Mouse (Mus musculus) MEL (cell line): Measurements from ENCODE around the gene Naglu. TPM values are rescaled to one million over a fixed set of nuclear protein-coding genes. Genes with fewer than 3 reads are reported as not detected.

Experiments used
- DNase-seq: peaks from one replicate; pipeline ENCODE4 v3.0.0; 2011; ENCODE audit warnings: low read depth, low spot score
- H3K27ac ChIP-seq: 2 replicates; pipeline ENCODE4 v1.5.1; 2012; ENCODE audit warnings: low read depth, mild to moderate bottlenecking, control low read depth, low read length, moderate library complexity; ENCODE audit not compliant: control insufficient read depth
- H3K27me3 ChIP-seq, 2 experiments: fragments of 150-350 bp in 1 of 2; sonication (generic) in 1 of 2; 2 replicates each; pipeline ENCODE4 v1.6.1; 2012; ENCODE audit warnings: low read length in 2 of 2, mild to moderate bottlenecking in 2 of 2, improper control_type of control experiment in 1 of 2, moderate library complexity in 1 of 2; ENCODE audit not compliant: insufficient read depth in 2 of 2, control insufficient read depth in 1 of 2
- H3K36me3 ChIP-seq, 2 experiments: 2 replicates each; pipeline ENCODE4 v1.6.1; 2012 to 2014; ENCODE audit warnings: low read length in 2 of 2, improper control_type of control experiment in 1 of 2, inconsistent platforms in 1 of 2, mild to moderate bottlenecking in 1 of 2; ENCODE audit not compliant: insufficient read depth in 2 of 2, control insufficient read depth in 1 of 2
- H3K4me1 ChIP-seq, 2 experiments: fragments of 150-350 bp in 1 of 2; sonication (generic) in 1 of 2; 2 replicates each; pipeline ENCODE4 v1.6.1; 2012; ENCODE audit warnings: low read length in 2 of 2, improper control_type of control experiment in 1 of 2, mild to moderate bottlenecking in 1 of 2; ENCODE audit not compliant: insufficient read depth in 2 of 2, control insufficient read depth in 1 of 2
- H3K4me3 ChIP-seq, 2 experiments: fragments of 150-350 bp in 1 of 2; sonication (generic) in 1 of 2; 2 replicates each; pipeline ENCODE4 v1.5.1; 2012; ENCODE audit warnings: low read depth in 2 of 2, low read length in 2 of 2, mild to moderate bottlenecking in 2 of 2, moderate library complexity in 2 of 2, control low read depth in 1 of 2, improper control_type of control experiment in 1 of 2; ENCODE audit not compliant: control insufficient read depth in 1 of 2, insufficient read depth in 1 of 2
- H3K79me2 ChIP-seq: 2 replicates; pipeline ENCODE4 v1.6.1; 2012; ENCODE audit warnings: mild to moderate bottlenecking, low read length, moderate library complexity; ENCODE audit not compliant: control insufficient read depth, poor library complexity, insufficient read depth
- H3K9ac ChIP-seq: 2 replicates; pipeline ENCODE4 v1.6.1; 2012; ENCODE audit warnings: low read depth, mild to moderate bottlenecking, control low read depth, low read length, moderate library complexity; ENCODE audit not compliant: control insufficient read depth, poor library complexity, severe bottlenecking
- H3K9me3 ChIP-seq: fragments of 150-350 bp; sonication (generic); replicated peaks from 2 replicates; pipeline ENCODE4 v1.6.1; 2012; ENCODE audit warnings: mild to moderate bottlenecking, low read length, improper control_type of control experiment, moderate library complexity; ENCODE audit not compliant: insufficient read depth
- CHD1 ChIP-seq: IDR thresholded peaks from 2 replicates; pipeline ENCODE4 v1.6.1; 2012; ENCODE audit warnings: low read depth, mild to moderate bottlenecking, inconsistent platforms, low read length, improper control_type of control experiment
- CHD2 ChIP-seq: IDR thresholded peaks from 2 replicates; pipeline ENCODE4 v1.6.1; 2011; ENCODE audit warnings: low read length, improper control_type of control experiment
- CTCF ChIP-seq, 3 experiments: IDR thresholded peaks in 2 of 3; conservative IDR thresholded peaks in 1 of 3; 2 replicates each; pipeline ENCODE4 v1.5.1; 2011 to 2012; ENCODE audit warnings: low read length in 3 of 3, low read depth in 2 of 3, mild to moderate bottlenecking in 2 of 3, improper control_type of control experiment in 1 of 3, inconsistent platforms in 1 of 3, mixed read lengths in 1 of 3, moderate library complexity in 1 of 3; ENCODE audit not compliant: control insufficient read depth in 1 of 3, insufficient read depth in 1 of 3, poor library complexity in 1 of 3, severe bottlenecking in 1 of 3
- ELF1 ChIP-seq: IDR thresholded peaks from 2 replicates; pipeline ENCODE4 v1.6.1; 2014; ENCODE audit warnings: low read depth, mild to moderate bottlenecking, inconsistent platforms, low read length, improper control_type of control experiment, moderate library complexity
- ETS1 ChIP-seq: IDR thresholded peaks from 2 replicates; pipeline ENCODE4 v1.6.1; 2012; ENCODE audit warnings: low read depth, mild to moderate bottlenecking, inconsistent platforms, low read length, improper control_type of control experiment, moderate library complexity
- GABPA ChIP-seq: IDR thresholded peaks from 2 replicates; pipeline ENCODE4 v1.6.1; 2012; ENCODE audit warnings: low read depth, mild to moderate bottlenecking, inconsistent platforms, low read length, improper control_type of control experiment, moderate library complexity
- GATA1 ChIP-seq: IDR thresholded peaks from 2 replicates; pipeline ENCODE4 v1.6.1; 2011; ENCODE audit warnings: low read depth, low read length, improper control_type of control experiment
- HCFC1 ChIP-seq: IDR thresholded peaks from 2 replicates; pipeline ENCODE4 v1.6.1; 2012; ENCODE audit warnings: low read depth, mild to moderate bottlenecking, inconsistent platforms, low read length, improper control_type of control experiment, moderate library complexity
- JUND ChIP-seq: IDR thresholded peaks from 2 replicates; pipeline ENCODE4 v1.6.1; 2011; ENCODE audit warnings: low read depth, mild to moderate bottlenecking, improper control_type of control experiment, low read length
- KAT2A ChIP-seq: conservative IDR thresholded peaks from 2 replicates; pipeline ENCODE4 v1.6.1; 2012; ENCODE audit warnings: low read depth, low read length, improper control_type of control experiment, inconsistent platforms
- MAFK ChIP-seq: IDR thresholded peaks from 2 replicates; pipeline ENCODE4 v1.6.1; 2011; ENCODE audit warnings: low read depth, mild to moderate bottlenecking, low read length, improper control_type of control experiment, borderline replicate concordance
- MAZ ChIP-seq: IDR thresholded peaks from 2 replicates; pipeline ENCODE4 v1.6.1; 2012; ENCODE audit warnings: low read depth, mild to moderate bottlenecking, inconsistent platforms, low read length, improper control_type of control experiment
- MEF2A ChIP-seq: IDR thresholded peaks from 2 replicates; pipeline ENCODE4 v1.6.1; 2014; ENCODE audit warnings: low read depth, mild to moderate bottlenecking, inconsistent platforms, low read length, improper control_type of control experiment; ENCODE audit not compliant: poor library complexity, insufficient replicate concordance, severe bottlenecking; ENCODE audit errors: extremely low read depth
- MXI1 ChIP-seq: IDR thresholded peaks from 2 replicates; pipeline ENCODE4 v1.6.1; 2011; ENCODE audit warnings: mild to moderate bottlenecking, low read depth, low read length, improper control_type of control experiment
- MYB ChIP-seq: IDR thresholded peaks from 2 replicates; pipeline ENCODE4 v1.6.1; 2011; ENCODE audit warnings: mild to moderate bottlenecking, low read depth, low read length, improper control_type of control experiment
- MYC ChIP-seq: IDR thresholded peaks from 2 replicates; pipeline ENCODE4 v1.6.1; 2011; ENCODE audit warnings: low read depth, mild to moderate bottlenecking, low read length, improper control_type of control experiment, moderate library complexity
- NRF1 ChIP-seq: IDR thresholded peaks from 2 replicates; pipeline ENCODE4 v1.6.1; 2014; ENCODE audit warnings: low read depth, mild to moderate bottlenecking, inconsistent platforms, low read length, improper control_type of control experiment, moderate library complexity; ENCODE audit not compliant: poor library complexity, insufficient read depth, severe bottlenecking
- RCOR1 ChIP-seq: IDR thresholded peaks from 2 replicates; pipeline ENCODE4 v1.6.1; 2012; ENCODE audit warnings: low read depth, mild to moderate bottlenecking, inconsistent platforms, low read length, improper control_type of control experiment
- SIN3A ChIP-seq: IDR thresholded peaks from 2 replicates; pipeline ENCODE4 v1.6.1; 2012; ENCODE audit warnings: low read length, improper control_type of control experiment, inconsistent platforms
- SMC3 ChIP-seq: IDR thresholded peaks from 2 replicates; pipeline ENCODE4 v1.6.1; 2011; ENCODE audit warnings: low read depth, low read length, improper control_type of control experiment
- TAL1 ChIP-seq: IDR thresholded peaks from 2 replicates; pipeline ENCODE4 v1.6.1; 2012; ENCODE audit warnings: mild to moderate bottlenecking, inconsistent platforms, low read length, moderate library complexity, mixed read lengths
- TBP ChIP-seq: IDR thresholded peaks from 2 replicates; pipeline ENCODE4 v1.8.0; 2011; ENCODE audit warnings: low read depth, low read length, improper control_type of control experiment
- UBTF ChIP-seq: IDR thresholded peaks from 2 replicates; pipeline ENCODE4 v1.6.1; 2012; ENCODE audit warnings: low read depth, mild to moderate bottlenecking, inconsistent platforms, low read length, improper control_type of control experiment, moderate library complexity, borderline replicate concordance; ENCODE audit not compliant: insufficient read depth
- USF1 ChIP-seq: IDR thresholded peaks from 2 replicates; pipeline ENCODE4 v1.6.1; 2014; ENCODE audit warnings: low read depth, mild to moderate bottlenecking, inconsistent platforms, low read length, improper control_type of control experiment, moderate library complexity
- ZC3H11A ChIP-seq: IDR thresholded peaks from 2 replicates; pipeline ENCODE4 v1.6.1; 2012; ENCODE audit warnings: low read depth, mild to moderate bottlenecking, inconsistent platforms, low read length, improper control_type of control experiment
- ZKSCAN1 ChIP-seq: IDR thresholded peaks from 2 replicates; pipeline ENCODE4 v1.6.1; 2012; ENCODE audit warnings: low read depth, mild to moderate bottlenecking, inconsistent platforms, low read length, improper control_type of control experiment, moderate library complexity
- ZMIZ1 ChIP-seq: IDR thresholded peaks from 2 replicates; pipeline ENCODE4 v1.6.1; 2012; ENCODE audit warnings: low read depth, mild to moderate bottlenecking, inconsistent platforms, low read length, improper control_type of control experiment, moderate library complexity
- polyA plus RNA-seq, 2 experiments: library from polyadenylated mRNA; stranded (reverse) in 1 of 2; unstranded in 1 of 2; fragments of >175 nt in 1 of 2; fragments of >200 nt in 1 of 2; gene quantifications; 2 replicates each; pipeline versions ENCODE4 v1.2.1 to v1.2.4; 2012; ENCODE audit warnings: low replicate concordance in 2 of 2, low read depth in 1 of 2; ENCODE audit not compliant: insufficient read length in 2 of 2, insufficient read depth in 1 of 2, missing spikeins in 1 of 2
- total RNA-seq: library from RNA; depleted of rRNA; stranded (reverse); fragments of 300-350 nt; gene quantifications from 2 replicates; pipeline ENCODE4 v1.2.3, GENCODE M21; 2012

The Naglu gene
- total and polyA plus RNA-seq, 3 experiments, result 1.5 to 3.1 TPM; not detected in 1

DNA sequence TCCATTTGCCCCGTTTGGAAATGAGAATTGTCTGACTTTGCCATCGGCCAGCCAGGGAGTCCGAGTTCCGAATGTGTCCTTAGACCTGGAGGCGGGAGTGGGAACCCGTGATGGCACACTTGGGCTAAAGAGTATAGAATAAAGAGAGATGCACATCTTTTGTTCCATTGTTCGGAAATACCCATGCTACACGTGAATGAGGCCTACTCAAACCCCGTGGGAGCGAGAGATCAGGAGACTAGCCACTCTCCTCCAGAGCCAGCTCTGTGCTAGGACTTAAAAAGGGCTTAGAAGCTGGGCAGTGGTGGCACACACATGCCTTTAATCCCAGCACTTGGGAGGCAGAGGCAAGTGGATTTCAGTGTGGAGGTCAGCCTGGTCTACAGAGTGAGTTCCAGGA, 10.3 kb upstream of the Naglu start:
- Histone ChIP-seq H3K27me3 (no peaks in the 10 kb centered on the region), H3K4me3 (no peak overlapping the region), H3K9ac (no peak overlapping the region), H3K79me2 (no peaks in the 10 kb centered on the region), H3K9me3 (no peaks in the 10 kb centered on the region), H3K4me1 (peaks cover 10 to 19% of the 10 kb centered on the region in 2 experiments), H3K36me3 (peaks cover 0 to 14% of the 10 kb centered on the region in 2 experiments; a peak in 2 of 4 replicates), H3K27ac (no peak overlapping the region)
- no peak for TF ChIP-seq ETS1
- no peak for TF ChIP-seq GATA1
- no peak for TF ChIP-seq MYC
- TF ChIP-seq SIN3A, result no peak
- TF ChIP-seq TBP, result no peak
- no peak for TF ChIP-seq NRF1
- no peak for TF ChIP-seq ZMIZ1
- TF ChIP-seq MXI1, result no peak
- TF ChIP-seq USF1, result no peak
- no peak for TF ChIP-seq CTCF (IDR thresholded peaks at IDR 0.05 in 2 of 3, conservative IDR thresholded peaks at IDR 0.05 in 1 of 3; ENCODE audit: control insufficient read depth in 1 of 3, insufficient read depth in 1 of 3, low read depth in 2 of 3, low read length in 3 of 3, poor library complexity in 1 of 3, severe bottlenecking in 1 of 3)
- no peak for DNase-seq

DNA sequence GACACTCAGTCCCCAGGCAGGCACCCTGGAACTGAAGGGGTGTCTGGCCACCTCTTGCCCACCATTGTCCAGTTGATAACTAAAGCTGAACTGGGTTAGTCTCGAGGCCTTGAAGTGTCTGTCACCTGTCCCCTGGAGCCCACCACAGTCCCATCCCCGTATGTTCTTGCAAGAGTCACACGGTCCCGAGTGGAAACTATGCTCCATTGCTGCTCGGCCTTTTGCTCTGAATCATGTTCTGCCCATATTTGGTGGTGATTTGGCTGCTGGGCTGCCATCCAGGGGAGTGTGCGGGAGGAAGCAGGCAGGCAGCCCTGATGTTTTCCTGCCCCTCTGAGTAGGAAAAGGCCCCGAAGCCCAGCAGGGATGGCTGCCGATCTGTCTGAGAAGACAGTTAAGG, 9.7 kb upstream of the Naglu start:
- TF ChIP-seq MEF2A (no peak), TAL1 (no peak), JUND (no peak), ETS1 (no peak), ZKSCAN1 (no peak)
- Histone ChIP-seq H3K4me3 (no peak overlapping the region), H3K9ac (no peak overlapping the region), H3K9me3 (no peaks in the 10 kb centered on the region), H3K27me3 (no peaks in the 10 kb centered on the region), H3K27ac (no peak overlapping the region), H3K4me1 (peaks cover 12 to 21% of the 10 kb centered on the region in 2 experiments), H3K79me2 (no peaks in the 10 kb centered on the region), H3K36me3 (peaks cover 0 to 16% of the 10 kb centered on the region in 2 experiments; a peak in 2 of 4 replicates)
- DNase-seq, result no peak

DNA sequence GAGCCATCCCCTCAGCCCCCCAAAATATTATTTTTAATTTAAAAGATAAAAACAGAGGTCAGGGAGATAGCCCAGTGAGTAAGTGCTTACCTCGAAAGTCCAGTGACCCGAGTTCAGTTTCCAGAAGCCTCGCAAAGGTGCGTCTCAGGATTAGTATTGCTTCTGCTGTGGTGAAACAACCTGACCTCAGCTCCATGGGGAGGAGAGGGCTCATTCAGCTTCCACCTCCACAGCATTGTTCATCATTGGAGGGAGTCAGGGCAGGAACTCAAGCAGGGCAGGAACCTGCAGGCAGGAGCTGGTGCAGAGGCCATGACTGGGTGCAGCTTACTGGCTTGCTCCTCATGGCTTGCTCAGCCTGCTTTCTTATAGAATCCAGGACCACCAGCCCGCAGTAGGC, 8.8 kb upstream of the Naglu start:
- no peaks in the 10 kb centered on the region for H3K27me3 ChIP-seq
- H3K9ac ChIP-seq, result no peak overlapping the region
- DNase-seq, result no peak
- H3K79me2 ChIP-seq, result no peaks in the 10 kb centered on the region
- no peak overlapping the region for H3K4me3 ChIP-seq
- H3K27ac ChIP-seq, result no peak overlapping the region
- no peaks in the 10 kb centered on the region for H3K9me3 ChIP-seq
- H3K36me3 ChIP-seq, result peaks cover 0 to 16% of the 10 kb centered on the region in 2 experiments; a peak in 2 of 4 replicates
- H3K4me1 ChIP-seq, result peaks cover 12 to 21% of the 10 kb centered on the region in 2 experiments
- no peak for TF ChIP-seq UBTF
- no peak for TF ChIP-seq ZKSCAN1
- no peak for TF ChIP-seq ZMIZ1
- no peak for TF ChIP-seq SMC3
- TF ChIP-seq MEF2A, result no peak
- TF ChIP-seq HCFC1, result no peak
- no peak for TF ChIP-seq MAZ
- no peak for TF ChIP-seq CHD2
- TF ChIP-seq ZC3H11A, result no peak
- TF ChIP-seq MYB, result no peak
- no peak for TF ChIP-seq CHD1
- no peak for TF ChIP-seq KAT2A
- TF ChIP-seq MAFK, result no peak
- TF ChIP-seq MYC, result no peak
- no peak for TF ChIP-seq GABPA
- no peak for TF ChIP-seq ELF1
- TF ChIP-seq RCOR1, result no peak
- TF ChIP-seq JUND, result no peak
